Mouse (Mus musculus) neural tube, embryonic 15.5 days (tissue): ENCODE results near the gene Cdkn1b. TPM values are rescaled to one million over a fixed set of nuclear protein-coding genes. Genes with fewer than 3 reads are reported as not detected.

Experiments used
- ATAC-seq: fragments of 200-750 bp; cut with Nextera tagmentation; 2 replicates; pipeline ENCODE4 v1.8.0; 2017; ENCODE audit warnings: mild to moderate bottlenecking, moderate TSS enrichment, moderate library complexity; ENCODE audit not compliant: low FRiP score
- H3K27ac ChIP-seq: fragments of 300-500 bp; sonication (generic); replicated peaks from 2 replicates; pipeline ENCODE4 v1.5.1; 2015; ENCODE audit warnings: mild to moderate bottlenecking, inconsistent platforms
- H3K27me3 ChIP-seq: fragments of 300-500 bp; sonication (generic); replicated peaks from 2 replicates; pipeline ENCODE4 v1.6.1; 2015; ENCODE audit warnings: inconsistent platforms
- H3K36me3 ChIP-seq: fragments of 300-500 bp; sonication (generic); 2 replicates; pipeline ENCODE4 v1.6.1; 2015; ENCODE audit warnings: inconsistent platforms
- H3K4me1 ChIP-seq: fragments of 300-500 bp; sonication (generic); 2 replicates; pipeline ENCODE4 v1.6.1; 2015; ENCODE audit warnings: inconsistent platforms
- H3K4me2 ChIP-seq: fragments of 300-500 bp; sonication (generic); 2 replicates; pipeline ENCODE4 v1.6.1; 2015; ENCODE audit warnings: inconsistent platforms, mild to moderate bottlenecking, moderate library complexity
- H3K4me3 ChIP-seq: fragments of 300-500 bp; sonication (generic); replicated peaks from 2 replicates; pipeline ENCODE4 v1.5.1; 2015; ENCODE audit warnings: mild to moderate bottlenecking, inconsistent platforms
- H3K9ac ChIP-seq: fragments of 300-500 bp; sonication (generic); replicated peaks from 2 replicates; pipeline ENCODE4 v1.6.1; 2015; ENCODE audit warnings: mild to moderate bottlenecking, inconsistent platforms
- H3K9me3 ChIP-seq: fragments of 300-500 bp; sonication (generic); replicated peaks from 2 replicates; pipeline ENCODE4 v1.6.1; 2016; ENCODE audit warnings: inconsistent platforms
- WGBS: fragments of 180-500 bp; shearing (Covaris S2); methylation state at CpG from one replicate; pipeline ENCODE4 v1.1.7; 2015; ENCODE audit warnings: mixed read lengths; 5-methylcytosine and 5-hydroxymethylcytosine counted together
- polyA plus RNA-seq: library from polyadenylated mRNA; unstranded; fragments of >200 nt; fragmentation: Nextera tagmentation; extraction: Ambion mirVana; gene quantifications from 2 replicates; pipeline ENCODE4 v1.2.1, GENCODE M21; 2015

The Cdkn1b gene
- polyA plus RNA-seq, 1 experiment from 2014 or later, result 15.7 TPM

GRCm38 (mm10) chr6:134925673-134926337 lies 5.6 kb downstream of the Cdkn1b start:
- no peak overlapping the region for H3K9ac ChIP-seq
- H3K27ac ChIP-seq, result no peak overlapping the region
- no peaks in the 10 kb centered on the region for H3K36me3 ChIP-seq
- H3K27me3 ChIP-seq, result no peaks in the 10 kb centered on the region
- ATAC-seq, result no peak
- WGBS, result 60% methylated on average over 4 of the region's 4 CpGs
- H3K4me2 ChIP-seq, result no peak overlapping the region
- no peaks in the 10 kb centered on the region for H3K9me3 ChIP-seq
- H3K4me3 ChIP-seq, result no peak overlapping the region
- peaks cover 50% of the 10 kb centered on the region for H3K4me1 ChIP-seq

GRCm38 (mm10) chr6:134926338-134926705 lies 6.1 kb downstream of the Cdkn1b start:
- no peak for ATAC-seq
- Histone ChIP-seq H3K4me1 (peaks cover 48% of the 10 kb centered on the region), H3K27ac (peak overlapping the region; percentile 89), H3K4me3 (peak overlapping the region; percentile 67), H3K36me3 (no peaks in the 10 kb centered on the region), H3K9me3 (no peaks in the 10 kb centered on the region), H3K27me3 (no peaks in the 10 kb centered on the region), H3K4me2 (peak overlapping the region; percentile 91), H3K9ac (peak overlapping the region; percentile 61)
- whole genome bisulfite sequencing, result 26% methylated on average over 3 of the region's 3 CpGs

GRCm38 (mm10) chr6:134926803-134927594 lies 6.8 kb downstream of the Cdkn1b start:
- Histone ChIP-seq H3K27me3 (no peaks in the 10 kb centered on the region), H3K4me1 (peaks cover 42% of the 10 kb centered on the region), H3K27ac (peak overlapping the region; percentile 89), H3K4me3 (peak overlapping the region; percentile 67), H3K4me2 (peak overlapping the region; percentile 91), H3K36me3 (no peaks in the 10 kb centered on the region), H3K9me3 (no peaks in the 10 kb centered on the region), H3K9ac (peak overlapping the region; percentile 61)
- peak; percentile 26; the same call in 1 of the 2 replicates for ATAC-seq
- under 1% methylated on average over 63 of the region's 63 CpGs for WGBS

- Histone ChIP-seq H3K4me3 (peak overlapping the region; percentile 67), H3K36me3 (no peaks in the 10 kb centered on the region), H3K4me2 (peak overlapping the region; percentile 91), H3K4me1 (peaks cover 35% of the 10 kb centered on the region), H3K9ac (peak overlapping the region; percentile 61), H3K27me3 (no peaks in the 10 kb centered on the region), H3K27ac (peak overlapping the region; percentile 89), H3K9me3 (no peaks in the 10 kb centered on the region)
- 1% methylated on average over 13 of the region's 13 CpGs for WGBS
- peak; percentile 18; the same call in 1 of the 2 replicates for ATAC-seq
Observed at GRCm38 (mm10) chr6:134927595-134928095, 7.4 kb downstream of the Cdkn1b start.

GRCm38 (mm10) chr6:134928096-134928888 lies 8.1 kb downstream of the Cdkn1b start:
- H3K27me3 ChIP-seq, result no peaks in the 10 kb centered on the region
- ATAC-seq, result peak; percentile 82
- H3K4me2 ChIP-seq, result peak overlapping the region; percentile 91
- no peaks in the 10 kb centered on the region for H3K36me3 ChIP-seq
- H3K27ac ChIP-seq, result peak overlapping the region; percentile 89
- peaks cover 31% of the 10 kb centered on the region for H3K4me1 ChIP-seq
- peak overlapping the region; percentile 67 for H3K4me3 ChIP-seq
- peak overlapping the region; percentile 61 for H3K9ac ChIP-seq
- under 1% methylated on average over 63 of the region's 63 CpGs for WGBS
- H3K9me3 ChIP-seq, result no peaks in the 10 kb centered on the region

GRCm38 (mm10) chr6:134928889-134929310 lies 8.7 kb downstream of the Cdkn1b start:
- 0% methylated on average over 15 of the region's 15 CpGs for WGBS
- Histone ChIP-seq H3K9me3 (no peaks in the 10 kb centered on the region), H3K4me2 (peak overlapping the region; percentile 91), H3K9ac (peak overlapping the region; percentile 61), H3K27ac (peak overlapping the region; percentile 89), H3K4me3 (peak overlapping the region; percentile 67), H3K36me3 (no peaks in the 10 kb centered on the region), H3K27me3 (no peaks in the 10 kb centered on the region), H3K4me1 (peaks cover 25% of the 10 kb centered on the region)
- ATAC-seq, result peak; percentile 43

GRCm38 (mm10) chr6:134929926-134930325 lies 9.7 kb downstream of the Cdkn1b start:
- peak overlapping the region; percentile 37 for H3K4me2 ChIP-seq
- 0 out of 2 replicates have a peak overlapping the region, but pooled peaks have one; percentile 6 for H3K4me3 ChIP-seq
- H3K27me3 ChIP-seq, result no peaks in the 10 kb centered on the region
- no peaks in the 10 kb centered on the region for H3K9me3 ChIP-seq
- no peak overlapping the region for H3K27ac ChIP-seq
- H3K9ac ChIP-seq, result no peak overlapping the region
- H3K4me1 ChIP-seq, result peaks cover 22% of the 10 kb centered on the region
- ATAC-seq, result no peak
- WGBS, result 51% methylated on average over 4 of the region's 4 CpGs
- H3K36me3 ChIP-seq, result no peaks in the 10 kb centered on the region

- 66% methylated on average over 7 of the region's 7 CpGs for WGBS
- H3K36me3 ChIP-seq, result no peaks in the 10 kb centered on the region
- H3K27me3 ChIP-seq, result no peaks in the 10 kb centered on the region
- H3K9ac ChIP-seq, result no peak overlapping the region
- H3K9me3 ChIP-seq, result no peaks in the 10 kb centered on the region
- no peak overlapping the region for H3K27ac ChIP-seq
- peak overlapping the region; percentile 37 for H3K4me2 ChIP-seq
- peaks cover 22% of the 10 kb centered on the region for H3K4me1 ChIP-seq
- ATAC-seq, result no peak
- 0 out of 2 replicates have a peak overlapping the region, but pooled peaks have one; percentile 6 for H3K4me3 ChIP-seq
Observed at GRCm38 (mm10) chr6:134930383-134930782, 10.2 kb downstream of the Cdkn1b start.

GRCm38 (mm10) chr6:134931146-134931545 lies 10.9 kb downstream of the Cdkn1b start:
- H3K4me3 ChIP-seq, result no peak overlapping the region
- no peaks in the 10 kb centered on the region for H3K27me3 ChIP-seq
- WGBS, result 75% methylated on average over 3 of the region's 3 CpGs
- peaks cover 22% of the 10 kb centered on the region for H3K4me1 ChIP-seq
- no peak overlapping the region for H3K9ac ChIP-seq
- H3K9me3 ChIP-seq, result no peaks in the 10 kb centered on the region
- no peak overlapping the region for H3K27ac ChIP-seq
- no peak for ATAC-seq
- no peaks in the 10 kb centered on the region for H3K36me3 ChIP-seq
- H3K4me2 ChIP-seq, result no peak overlapping the region

GRCm38 (mm10) chr6:134932486-134933206 lies 12.4 kb downstream of the Cdkn1b start:
- H3K9ac ChIP-seq, result no peak overlapping the region
- no peaks in the 10 kb centered on the region for H3K9me3 ChIP-seq
- H3K4me3 ChIP-seq, result no peak overlapping the region
- no peak for ATAC-seq
- no peak overlapping the region for H3K27ac ChIP-seq
- H3K36me3 ChIP-seq, result no peaks in the 10 kb centered on the region
- no peaks in the 10 kb centered on the region for H3K27me3 ChIP-seq
- 79% methylated on average over 12 of the region's 12 CpGs for WGBS
- peak overlapping the region; percentile 6; the same call in 1 of the 2 replicates for H3K4me2 ChIP-seq
- H3K4me1 ChIP-seq, result peaks cover 8% of the 10 kb centered on the region

- H3K9me3 ChIP-seq, result no peaks in the 10 kb centered on the region
- peaks cover 5% of the 10 kb centered on the region; the same call in 1 of the 2 replicates for H3K4me1 ChIP-seq
- H3K9ac ChIP-seq, result no peak overlapping the region
- ATAC-seq, result no peak
- H3K36me3 ChIP-seq, result no peaks in the 10 kb centered on the region
- no peaks in the 10 kb centered on the region for H3K27me3 ChIP-seq
- H3K4me2 ChIP-seq, result no peak overlapping the region
- no peak overlapping the region for H3K4me3 ChIP-seq
- no peak overlapping the region for H3K27ac ChIP-seq
- WGBS, result 86% methylated on average over 2 of the region's 2 CpGs
Observed at GRCm38 (mm10) chr6:134933207-134933558, 13.0 kb downstream of the Cdkn1b start.
